Mouse (Mus musculus): ENCODE results near the gene Tmem41a.

DNA sequence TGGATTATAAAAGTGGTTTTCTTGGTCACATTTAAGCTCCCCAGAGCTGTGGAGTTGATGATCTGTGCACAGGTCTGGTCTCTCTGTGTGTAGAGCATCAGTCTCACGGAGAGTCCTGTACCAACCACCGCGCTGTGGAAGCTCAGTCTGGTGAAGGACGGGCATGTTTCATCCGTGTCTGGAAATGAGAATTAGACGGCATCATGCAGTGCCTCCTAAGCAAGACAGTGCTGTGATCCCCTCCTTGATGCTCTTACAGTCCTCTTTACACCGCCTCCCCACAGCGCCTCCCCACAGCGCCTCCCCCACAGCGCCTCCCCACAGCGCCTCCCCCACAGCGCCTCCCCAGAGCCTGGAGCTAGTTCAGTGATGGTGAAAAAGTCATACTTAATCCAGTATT, 36.7 kb upstream of the Tmem41a start:
- TF ChIP-seq USF1 (IDR thresholded peaks at IDR 0.05; ENCODE audit: low read depth) (no peak), MYOD1 (IDR thresholded peaks at IDR 0.05; ENCODE audit: control insufficient read depth, insufficient read length, low read depth) (no peak), CTCF (IDR thresholded peaks at IDR 0.05; ENCODE audit: control insufficient read depth, insufficient read depth, insufficient read length) (no peak)
